In genomic region chr2:26449121-26450060, GRCm38 (mm10) we compare ENCODE assay signal across 9 mouse cellular contexts. TPM values are rescaled to one million over a fixed set of nuclear protein-coding genes. Genes with fewer than 3 reads are reported as not detected.
DNase-seq lines count a peak whose midpoint lies in the region; ATAC-seq and TF ChIP-seq lines count a peak whose summit lies in the region.
"Had no signal": no experiment of that assay in that cellular context is flagged by ENCODE, and none has a peak within 500 bp of the region (broad histone marks: within the 10 kb centered on the region; RNA-seq: fewer than 3 reads in every experiment).

No protein-coding gene starts in this region.

- H3K9me3 ChIP-seq in intestine, postnatal 0 days (ENCODE audit: control insufficient read depth): no peaks in the 10 kb centered on the region
- H3K9me3 ChIP-seq in intestine, embryonic 15.5 days: no peaks in the 10 kb centered on the region
- no peaks in the 10 kb centered on the region for H3K9me3 ChIP-seq in embryonic facial prominence, embryonic 11.5 days (replicated peaks; ENCODE audit: control insufficient read depth, low read length)
- H3K9me3 ChIP-seq in liver, embryonic 14.5 days (ENCODE audit: control insufficient read depth, low read length): no peaks in the 10 kb centered on the region
- H3K9me3 ChIP-seq: embryonic facial prominence, embryonic 15.5 days had no signal

- H3K4me1 ChIP-seq in intestine, postnatal 0 days (replicated peaks; ENCODE audit: control insufficient read depth, insufficient read depth, low read length): peaks cover 6% of the 10 kb centered on the region
- H3K4me1 ChIP-seq in intestine, embryonic 15.5 days (replicated peaks): peaks cover 9% of the 10 kb centered on the region
- no peaks in the 10 kb centered on the region for H3K4me1 ChIP-seq in embryonic facial prominence, embryonic 11.5 days (ENCODE audit: control insufficient read depth, insufficient read depth, low read length)
- peaks cover 5 to 8% of the 10 kb centered on the region in 2 experiments; a peak in 3 of 4 replicates for H3K4me1 ChIP-seq in liver, embryonic 14.5 days (replicated peaks; ENCODE audit: control insufficient read depth in 2 of 2, insufficient read depth in 2 of 2, low read length in 1 of 2)

- DNase-seq in adrenal gland, postnatal 25 days: peak; percentile 84
- DNase-seq in embryonic facial prominence, embryonic 11.5 days (ENCODE audit: low spot score): peak; percentile 86
- peak; percentile 91 for DNase-seq in kidney, postnatal 10 days
- peak in 1 of 3 experiments; percentile 19 for DNase-seq in liver, embryonic 14.5 days (ENCODE audit: low read depth in 3 of 3, low spot score in 3 of 3)
- DNase-seq in retina, postnatal 1 day: peak; percentile 82
- peak; percentile 54 for DNase-seq in urinary bladder, adult 2 months (ENCODE audit: low spot score)

- peak; percentile 92 for TF ChIP-seq CTCF in intestine, postnatal 0 days (IDR thresholded peaks at IDR 0.05; ENCODE audit: low read depth)
- TF ChIP-seq CTCF in liver, embryonic 14.5 days (IDR thresholded peaks at IDR 0.05; ENCODE audit: low read depth): peak; percentile 88

- no peaks in the 10 kb centered on the region for H3K27me3 ChIP-seq in intestine, postnatal 0 days (replicated peaks; ENCODE audit: control insufficient read depth, insufficient read depth, low read length)
- H3K27me3 ChIP-seq in intestine, embryonic 15.5 days (replicated peaks): no peaks in the 10 kb centered on the region
- no peaks in the 10 kb centered on the region for H3K27me3 ChIP-seq in embryonic facial prominence, embryonic 11.5 days (ENCODE audit: control insufficient read depth, insufficient read depth, low read length)
- no peaks in the 10 kb centered on the region for H3K27me3 ChIP-seq in liver, embryonic 14.5 days (ENCODE audit: control insufficient read depth, insufficient read depth, low read length)
- H3K27me3 ChIP-seq: embryonic facial prominence, embryonic 15.5 days had no signal

- H3K36me3 ChIP-seq in intestine, postnatal 0 days (ENCODE audit: control insufficient read depth, insufficient read depth): 0 out of 2 replicates have a peak, but pooled peaks cover 6% of the 10 kb centered on the region
- no peaks in the 10 kb centered on the region for H3K36me3 ChIP-seq in intestine, embryonic 15.5 days
- H3K36me3 ChIP-seq in embryonic facial prominence, embryonic 11.5 days (replicated peaks; ENCODE audit: control insufficient read depth, insufficient read depth, low read depth, low read length): no peaks in the 10 kb centered on the region
- H3K36me3 ChIP-seq in liver, embryonic 14.5 days (replicated peaks; ENCODE audit: control insufficient read depth, insufficient read depth, low read depth): no peaks in the 10 kb centered on the region

- no peak for TF ChIP-seq EP300 in liver, embryonic 14.5 days (IDR thresholded peaks at IDR 0.05; ENCODE audit: low read depth)

- no peak overlapping the region for H3K4me2 ChIP-seq in intestine, postnatal 0 days (replicated peaks; ENCODE audit: low read depth)
- no peak overlapping the region for H3K4me2 ChIP-seq in intestine, embryonic 15.5 days (replicated peaks)
- H3K4me2 ChIP-seq in embryonic facial prominence, embryonic 11.5 days (ENCODE audit: low read depth, low read length): no peak overlapping the region
- H3K4me2 ChIP-seq in liver, embryonic 14.5 days (ENCODE audit: low read depth): no peak overlapping the region
- H3K4me2 ChIP-seq: embryonic facial prominence, embryonic 15.5 days had no signal

- no peak overlapping the region for H3K27ac ChIP-seq in intestine, postnatal 0 days (ENCODE audit: low read depth, low read length)
- no peak overlapping the region for H3K27ac ChIP-seq in intestine, embryonic 15.5 days
- no peak overlapping the region for H3K27ac ChIP-seq in embryonic facial prominence, embryonic 11.5 days (replicated peaks; ENCODE audit: low read depth, low read length)
- H3K27ac ChIP-seq in liver, embryonic 14.5 days: no peak overlapping the region
- H3K27ac ChIP-seq: embryonic facial prominence, embryonic 15.5 days had no signal

- no peak overlapping the region for H3K4me3 ChIP-seq in intestine, postnatal 0 days (ENCODE audit: low read depth, low read length)
- no peak overlapping the region for H3K4me3 ChIP-seq in intestine, embryonic 15.5 days (replicated peaks)
- no peak overlapping the region for H3K4me3 ChIP-seq in embryonic facial prominence, embryonic 11.5 days (ENCODE audit: low read depth, low read length)
- no peak overlapping the region for H3K4me3 ChIP-seq in liver, embryonic 14.5 days (ENCODE audit: insufficient read depth in 1 of 2, low read depth in 2 of 2, low read length in 2 of 2)
- H3K4me3 ChIP-seq: embryonic facial prominence, embryonic 15.5 days had no signal

- ATAC-seq in intestine, postnatal 0 days: no peak
- ATAC-seq in intestine, embryonic 15.5 days: no peak
- ATAC-seq in embryonic facial prominence, embryonic 11.5 days (replicated peaks; ENCODE audit: insufficient number of reproducible peaks, low FRiP score, low TSS enrichment, low read depth): no peak
- no peak for ATAC-seq in liver, embryonic 14.5 days (ENCODE audit: insufficient read depth)

- no peak overlapping the region for H3K9ac ChIP-seq in intestine, postnatal 0 days (ENCODE audit: low read depth, low read length)
- H3K9ac ChIP-seq in intestine, embryonic 15.5 days: no peak overlapping the region
- H3K9ac ChIP-seq in embryonic facial prominence, embryonic 11.5 days (replicated peaks; ENCODE audit: low read length): no peak overlapping the region
- no peak overlapping the region for H3K9ac ChIP-seq in liver, embryonic 14.5 days (replicated peaks)
- H3K9ac ChIP-seq: embryonic facial prominence, embryonic 15.5 days had no signal

- WGBS in intestine, postnatal 0 days: 19% methylated on average over 5 of the region's 5 CpGs
- WGBS in intestine, embryonic 15.5 days: 22% methylated on average over 5 of the region's 5 CpGs
- WGBS in embryonic facial prominence, embryonic 11.5 days: 20% methylated on average over 5 of the region's 5 CpGs
- WGBS in liver, embryonic 14.5 days (ENCODE audit: insufficient replicate concordance): 21% methylated on average over 5 of the region's 5 CpGs

RNA-seq across cellular contexts. Expression of gene Sec16a, which starts 4.4 kb away (rescaled TPM):
- polyA plus RNA-seq in intestine, postnatal 0 days (2015; fragmentation: Nextera tagmentation; extraction: Ambion mirVana): 17.4 and 18.3 TPM in 2 replicates
- 20.2 and 24.7 TPM in 2 replicates for polyA plus RNA-seq in intestine, embryonic 15.5 days (2015; fragmentation: Nextera tagmentation; extraction: Ambion mirVana)
- total RNA-seq in adrenal gland, postnatal 25 days (2021): 62.7 and 63.4 TPM in 2 replicates
- 30.4 and 33.3 TPM in 2 replicates for polyA plus RNA-seq in embryonic facial prominence, embryonic 11.5 days (2014; fragmentation: Nextera tagmentation; extraction: Ambion mirVana)
- 9.4 and 10.5 TPM in 2 replicates for polyA plus RNA-seq in liver, embryonic 14.5 days (2012; rRNA removed)
- 9.3 and 10.7 TPM in 2 replicates for polyA plus RNA-seq in liver, embryonic 14.5 days (2014; fragmentation: Nextera tagmentation; extraction: Ambion mirVana)
- polyA plus RNA-seq in urinary bladder, adult 2 months (2012; rRNA removed): 41.7 and 46.3 TPM in 2 replicates

RNA-seq across cellular contexts. Expression of gene Inpp5e, which starts 40.4 kb away (rescaled TPM):
- polyA plus RNA-seq in intestine, postnatal 0 days (2015; fragmentation: Nextera tagmentation; extraction: Ambion mirVana): 6.8 TPM in 2 replicates
- 14.6 and 17.1 TPM in 2 replicates for polyA plus RNA-seq in intestine, embryonic 15.5 days (2015; fragmentation: Nextera tagmentation; extraction: Ambion mirVana)
- 22.6 and 25.9 TPM in 2 replicates for total RNA-seq in adrenal gland, postnatal 25 days (2021)
- 19.0 and 22.9 TPM in 2 replicates for polyA plus RNA-seq in embryonic facial prominence, embryonic 11.5 days (2014; fragmentation: Nextera tagmentation; extraction: Ambion mirVana)
- polyA plus RNA-seq in liver, embryonic 14.5 days (2012; rRNA removed): 6.9 and 9.1 TPM in 2 replicates
- 4.1 and 5.4 TPM in 2 replicates for polyA plus RNA-seq in liver, embryonic 14.5 days (2014; fragmentation: Nextera tagmentation; extraction: Ambion mirVana)
- 22.2 and 28.0 TPM in 2 replicates for polyA plus RNA-seq in urinary bladder, adult 2 months (2012; rRNA removed)
